Mouse (Mus musculus): ENCODE measurements around the gene Gatad2a. TPM values are rescaled to one million over a fixed set of nuclear protein-coding genes. Genes with fewer than 3 reads are reported as not detected.

Gene Gatad2a
- 41.1 TPM for polyA plus RNA-seq (2014; fragmentation: Illumina TruSeq; extraction: RNeasy Lipid Tissue Mini Kit (QIAGEN cat#74804); ENCODE audit: low read depth, low replicate concordance)

DNA sequence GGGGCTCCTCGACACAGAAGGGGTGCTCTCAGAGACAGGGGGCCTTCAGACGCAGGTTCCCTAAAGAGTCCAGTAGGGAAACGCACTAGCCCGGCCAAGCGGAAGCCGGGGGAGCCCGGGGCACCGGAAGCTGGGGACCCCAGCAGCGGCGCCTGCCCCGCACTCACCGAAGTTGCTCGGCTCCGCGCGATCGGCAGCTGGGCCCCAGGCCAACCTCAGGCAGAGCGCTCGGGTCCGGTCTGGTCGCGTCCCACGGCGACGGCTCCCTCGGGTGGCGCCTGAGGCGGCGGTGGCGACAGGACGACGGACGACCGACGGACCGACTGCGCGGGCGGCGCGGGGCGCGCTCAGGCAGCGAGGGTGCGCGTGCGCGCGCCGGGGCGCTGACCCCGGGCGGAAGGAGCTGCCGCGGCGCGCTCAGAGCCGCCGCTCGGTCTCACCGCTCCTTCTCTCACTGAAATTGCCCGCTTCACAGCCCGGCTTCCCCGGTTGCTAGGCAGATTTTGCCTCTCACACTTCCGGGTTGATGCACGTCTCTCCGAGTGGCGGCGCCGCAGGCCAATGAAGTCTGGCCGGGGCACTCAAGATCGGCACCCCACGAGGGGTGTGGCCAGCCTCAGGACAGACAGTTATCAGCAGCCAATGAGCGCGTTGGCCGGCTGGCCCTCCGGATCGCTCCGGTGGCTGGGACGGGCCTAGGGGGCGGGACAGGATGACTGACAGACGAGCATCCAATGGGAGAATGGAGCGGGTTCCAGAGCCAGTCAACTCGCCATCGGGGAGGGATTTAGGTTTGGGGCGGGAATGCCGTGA, at the start of gene Gatad2a:
Gene Gatad2a (minus strand): TSS at position 609 of the 813 bp plus-strand sequence.

GRCm38 (mm10) chr8:70042583-70043455, 46.6 kb upstream of the Gatad2a start, which contains the start of the genes Mau2 and Sugp1:
Gene Mau2 (minus strand): TSS chr8:70042734.
Gene Sugp1 (plus strand): TSS chr8:70042813.

DNA sequence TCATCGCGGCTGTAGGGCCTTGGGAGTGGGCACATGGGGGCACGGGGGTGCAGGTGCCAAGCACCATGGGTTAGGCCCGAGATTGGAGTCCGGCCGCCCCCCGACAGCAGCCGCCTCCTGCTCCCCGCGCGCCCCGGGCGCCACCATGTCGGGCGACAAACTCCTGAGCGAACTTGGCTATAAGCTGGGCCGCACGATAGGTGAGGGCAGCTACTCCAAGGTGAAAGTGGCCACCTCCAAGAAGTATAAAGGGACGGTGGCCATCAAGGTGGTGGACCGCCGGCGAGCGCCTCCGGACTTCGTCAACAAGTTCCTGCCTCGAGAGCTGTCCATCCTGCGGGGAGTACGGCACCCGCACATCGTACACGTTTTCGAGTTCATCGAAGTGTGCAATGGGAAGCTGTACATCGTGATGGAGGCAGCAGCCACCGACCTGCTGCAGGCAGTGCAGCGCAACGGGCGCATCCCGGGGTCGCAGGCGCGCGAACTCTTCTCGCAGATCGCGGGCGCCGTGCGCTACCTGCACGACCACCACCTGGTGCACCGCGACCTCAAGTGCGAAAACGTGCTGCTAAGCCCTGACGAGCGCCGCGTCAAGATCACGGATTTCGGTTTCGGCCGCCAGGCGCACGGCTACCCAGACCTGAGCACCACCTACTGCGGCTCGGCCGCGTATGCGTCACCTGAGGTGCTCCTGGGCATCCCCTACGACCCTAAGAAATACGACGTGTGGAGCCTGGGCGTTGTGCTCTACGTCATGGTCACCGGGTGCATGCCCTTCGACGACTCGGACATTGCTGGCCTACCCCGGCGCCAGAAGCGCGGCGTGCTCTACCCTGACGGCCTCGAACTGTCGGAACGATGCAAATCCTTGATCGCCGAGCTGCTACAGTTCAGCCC, 93.8 kb downstream of the Gatad2a start, which contains the start of the genes Tssk6, Ndufa13 and Yjefn3:
Gene Tssk6 (plus strand): TSS at position 22 of the 900 bp plus-strand sequence.
Gene Ndufa13 (minus strand): TSS at position 396 of the 900 bp plus-strand sequence.
Gene Yjefn3 (minus strand): TSS at position 550 of the 900 bp plus-strand sequence.

DNA sequence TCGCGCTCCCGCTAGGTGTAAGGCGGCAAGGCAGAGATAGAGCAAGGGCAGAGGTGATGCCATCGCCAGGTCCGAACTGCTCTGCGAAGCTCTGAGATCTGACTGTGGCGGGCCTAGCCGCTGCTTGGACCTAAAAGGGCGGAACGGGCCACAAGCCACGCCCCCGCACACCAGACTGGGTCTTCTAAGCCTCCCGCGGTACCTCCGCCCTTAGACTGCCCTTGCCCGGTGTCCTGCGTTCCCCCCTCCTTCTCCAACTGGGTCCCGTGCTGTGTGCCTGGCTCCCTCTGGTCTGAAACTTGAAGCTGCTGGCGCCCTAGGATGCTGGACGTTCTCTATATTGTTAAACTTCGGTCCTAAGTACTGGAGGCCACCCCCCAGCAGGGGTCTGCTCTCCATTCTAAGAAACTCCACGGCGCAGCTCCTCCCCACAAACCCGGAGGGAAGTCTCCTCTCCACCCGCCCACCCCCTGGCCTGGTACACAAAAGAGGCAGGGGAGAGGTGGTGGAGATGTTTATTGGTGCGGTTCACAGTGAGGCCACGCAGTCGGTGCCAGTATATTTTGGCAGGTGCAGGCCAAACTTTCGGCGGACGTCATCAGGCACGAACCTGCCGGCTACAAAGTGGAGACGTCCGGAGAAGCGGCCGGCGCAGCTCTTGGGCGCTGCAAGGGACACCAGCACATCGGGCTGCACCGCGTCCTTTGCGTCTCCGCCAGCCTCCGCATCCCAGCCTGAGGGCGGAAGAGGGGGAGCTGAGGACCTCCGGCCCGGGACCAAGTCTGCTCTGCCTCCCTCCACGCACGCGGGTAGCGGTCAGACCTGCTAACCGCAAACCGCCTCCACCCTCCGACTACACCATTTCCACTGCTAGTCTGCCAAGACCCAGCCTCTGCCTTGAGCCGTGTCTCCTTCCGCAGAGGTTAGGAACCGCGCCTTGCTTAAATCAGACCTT, 108.6 kb downstream of the Gatad2a start, which contains the start of gene Cilp2:
Gene Cilp2 (minus strand): TSS at position 399 of the 955 bp plus-strand sequence.

Other genes starting within 250 kb of the Gatad2a start
- gene Zfp963, start 246.4 kb downstream of the Gatad2a start, polyA plus RNA-seq (2014; fragmentation: Illumina TruSeq; extraction: RNeasy Lipid Tissue Mini Kit (QIAGEN cat#74804); ENCODE audit: low read depth, low replicate concordance), result 5.3 TPM
- gene Gm20422, start 221.5 kb downstream of the Gatad2a start, polyA plus RNA-seq (2014; fragmentation: Illumina TruSeq; extraction: RNeasy Lipid Tissue Mini Kit (QIAGEN cat#74804); ENCODE audit: low read depth, low replicate concordance), result 0.65 TPM
- gene Atp13a1, start 205.2 kb downstream of the Gatad2a start, polyA plus RNA-seq (2014; fragmentation: Illumina TruSeq; extraction: RNeasy Lipid Tissue Mini Kit (QIAGEN cat#74804); ENCODE audit: low read depth, low replicate concordance), result 22.3 TPM
- gene Zfp866, start 205.2 kb downstream of the Gatad2a start, polyA plus RNA-seq (2014; fragmentation: Illumina TruSeq; extraction: RNeasy Lipid Tissue Mini Kit (QIAGEN cat#74804); ENCODE audit: low read depth, low replicate concordance), result 18.1 TPM
- 13.0 TPM for gene Gmip, start 187.7 kb downstream of the Gatad2a start, polyA plus RNA-seq (2014; fragmentation: Illumina TruSeq; extraction: RNeasy Lipid Tissue Mini Kit (QIAGEN cat#74804); ENCODE audit: low read depth, low replicate concordance)
- gene Lpar2, start 174.0 kb downstream of the Gatad2a start, polyA plus RNA-seq (2014; fragmentation: Illumina TruSeq; extraction: RNeasy Lipid Tissue Mini Kit (QIAGEN cat#74804); ENCODE audit: low read depth, low replicate concordance), result 1.9 TPM
- gene Pbx4, start 163.9 kb downstream of the Gatad2a start, polyA plus RNA-seq (2014; fragmentation: Illumina TruSeq; extraction: RNeasy Lipid Tissue Mini Kit (QIAGEN cat#74804); ENCODE audit: low read depth, low replicate concordance), result 6.2 TPM
- gene Cilp2, start 108.7 kb downstream of the Gatad2a start, polyA plus RNA-seq (2014; fragmentation: Illumina TruSeq; extraction: RNeasy Lipid Tissue Mini Kit (QIAGEN cat#74804); ENCODE audit: low read depth, low replicate concordance), result 0.38 TPM
- 9.8 TPM for gene Tssk6, start 94.2 kb downstream of the Gatad2a start, polyA plus RNA-seq (2014; fragmentation: Illumina TruSeq; extraction: RNeasy Lipid Tissue Mini Kit (QIAGEN cat#74804); ENCODE audit: low read depth, low replicate concordance)
- 118 TPM for gene Ndufa13, start 93.8 kb downstream of the Gatad2a start, polyA plus RNA-seq (2014; fragmentation: Illumina TruSeq; extraction: RNeasy Lipid Tissue Mini Kit (QIAGEN cat#74804); ENCODE audit: low read depth, low replicate concordance)
- gene Yjefn3, start 93.7 kb downstream of the Gatad2a start, polyA plus RNA-seq (2014; fragmentation: Illumina TruSeq; extraction: RNeasy Lipid Tissue Mini Kit (QIAGEN cat#74804); ENCODE audit: low read depth, low replicate concordance), result 1.6 TPM
- 33.6 TPM for gene Mau2, start 46.4 kb upstream of the Gatad2a start, polyA plus RNA-seq (2014; fragmentation: Illumina TruSeq; extraction: RNeasy Lipid Tissue Mini Kit (QIAGEN cat#74804); ENCODE audit: low read depth, low replicate concordance)
- 23.3 TPM for gene Sugp1, start 46.4 kb upstream of the Gatad2a start, polyA plus RNA-seq (2014; fragmentation: Illumina TruSeq; extraction: RNeasy Lipid Tissue Mini Kit (QIAGEN cat#74804); ENCODE audit: low read depth, low replicate concordance)
- 0.68 TPM for gene Tm6sf2, start 76.5 kb upstream of the Gatad2a start, polyA plus RNA-seq (2014; fragmentation: Illumina TruSeq; extraction: RNeasy Lipid Tissue Mini Kit (QIAGEN cat#74804); ENCODE audit: low read depth, low replicate concordance)
- 0.10 TPM for gene Hapln4, start 87.1 kb upstream of the Gatad2a start, polyA plus RNA-seq (2014; fragmentation: Illumina TruSeq; extraction: RNeasy Lipid Tissue Mini Kit (QIAGEN cat#74804); ENCODE audit: low read depth, low replicate concordance)
- 0.21 TPM for gene Ncan, start 124.5 kb upstream of the Gatad2a start, polyA plus RNA-seq (2014; fragmentation: Illumina TruSeq; extraction: RNeasy Lipid Tissue Mini Kit (QIAGEN cat#74804); ENCODE audit: low read depth, low replicate concordance)
- 17.3 TPM for gene Nr2c2ap, start 134.9 kb upstream of the Gatad2a start, polyA plus RNA-seq (2014; fragmentation: Illumina TruSeq; extraction: RNeasy Lipid Tissue Mini Kit (QIAGEN cat#74804); ENCODE audit: low read depth, low replicate concordance)
- 13.1 TPM for gene Rfxank, start 142.8 kb upstream of the Gatad2a start, polyA plus RNA-seq (2014; fragmentation: Illumina TruSeq; extraction: RNeasy Lipid Tissue Mini Kit (QIAGEN cat#74804); ENCODE audit: low read depth, low replicate concordance)
- 57.0 TPM for gene Borcs8, start 143.1 kb upstream of the Gatad2a start, polyA plus RNA-seq (2014; fragmentation: Illumina TruSeq; extraction: RNeasy Lipid Tissue Mini Kit (QIAGEN cat#74804); ENCODE audit: low read depth, low replicate concordance)
- gene Mef2b, start 143.3 kb upstream of the Gatad2a start, polyA plus RNA-seq (2014; fragmentation: Illumina TruSeq; extraction: RNeasy Lipid Tissue Mini Kit (QIAGEN cat#74804); ENCODE audit: low read depth, low replicate concordance), result 0.40 TPM
- gene Tmem161a, start 176.0 kb upstream of the Gatad2a start, polyA plus RNA-seq (2014; fragmentation: Illumina TruSeq; extraction: RNeasy Lipid Tissue Mini Kit (QIAGEN cat#74804); ENCODE audit: low read depth, low replicate concordance), result 44.5 TPM
- 28.3 TPM for gene Slc25a42, start 215.9 kb upstream of the Gatad2a start, polyA plus RNA-seq (2014; fragmentation: Illumina TruSeq; extraction: RNeasy Lipid Tissue Mini Kit (QIAGEN cat#74804); ENCODE audit: low read depth, low replicate concordance)
- 30.9 TPM for gene Sugp2, start 237.8 kb upstream of the Gatad2a start, polyA plus RNA-seq (2014; fragmentation: Illumina TruSeq; extraction: RNeasy Lipid Tissue Mini Kit (QIAGEN cat#74804); ENCODE audit: low read depth, low replicate concordance)
- gene Armc6, start 238.1 kb upstream of the Gatad2a start, polyA plus RNA-seq (2014; fragmentation: Illumina TruSeq; extraction: RNeasy Lipid Tissue Mini Kit (QIAGEN cat#74804); ENCODE audit: low read depth, low replicate concordance), result 7.3 TPM